8 mouse cellular contexts compared by ENCODE assay signal in the genomic region with DNA sequence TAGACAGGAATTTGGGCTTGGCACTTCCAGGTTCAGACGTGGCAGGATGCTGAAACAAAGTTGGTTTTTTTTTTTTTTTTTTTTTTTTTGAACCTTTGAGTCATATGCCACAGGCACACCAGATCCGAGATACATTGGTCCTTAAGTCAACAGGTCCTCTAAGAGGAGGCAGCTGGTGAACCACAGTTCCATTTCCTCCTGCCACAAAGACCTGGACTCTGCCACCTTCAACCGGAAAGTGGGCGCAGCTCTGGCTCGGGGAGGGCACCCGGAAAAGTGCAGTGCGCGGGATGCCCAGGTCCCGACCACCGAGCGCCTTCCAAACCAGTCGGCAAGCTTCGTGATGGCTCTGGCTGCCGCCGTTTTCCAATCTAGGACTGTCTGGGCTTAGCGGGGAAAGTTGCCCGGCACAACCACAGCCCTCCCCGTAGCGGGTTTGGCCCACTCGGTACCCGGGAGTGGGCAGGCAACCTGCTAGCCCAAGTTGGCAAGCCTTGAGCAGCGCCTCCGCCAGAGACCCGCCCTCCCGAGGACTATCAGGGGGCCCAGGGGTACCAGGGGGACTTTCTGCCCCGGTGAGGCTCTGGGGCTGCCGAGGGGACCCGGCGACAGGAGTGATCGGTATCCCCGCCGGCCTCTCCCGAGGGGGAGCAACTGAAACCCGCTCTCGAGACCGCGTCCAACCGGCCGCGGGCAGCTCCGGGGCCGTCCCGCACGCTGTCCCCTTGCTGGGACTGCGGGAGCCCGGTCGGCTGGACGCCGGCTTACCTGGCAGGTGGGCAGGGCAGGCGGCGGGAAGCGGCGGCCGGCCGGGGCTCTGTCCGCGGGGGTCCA. TPM values are rescaled to one million over a fixed set of nuclear protein-coding genes. Genes with fewer than 3 reads are reported as not detected.
DNase-seq lines count a peak whose midpoint lies in the region; ATAC-seq and TF ChIP-seq lines count a peak whose summit lies in the region.

No protein-coding gene starts in this region.

- no peak for TF ChIP-seq POLR2A in cortical plate, adult 2 months (IDR thresholded peaks at IDR 0.05; ENCODE audit: extremely low read depth, insufficient read depth, low read length)

- peak overlapping the region; percentile 30 for H3K4me3 ChIP-seq in cortical plate, adult 2 months (ENCODE audit: insufficient read depth, low read length)
- H3K4me3 ChIP-seq in heart, embryonic 16.5 days (ENCODE audit: low read length): peak overlapping the region; percentile 75
- H3K4me3 ChIP-seq in midbrain, embryonic 11.5 days (ENCODE audit: low read depth, low read length): peak overlapping the region; percentile 73
- H3K4me3 ChIP-seq in stomach, embryonic 16.5 days (replicated peaks; ENCODE audit: low read length): peak overlapping the region; percentile 76

- no peaks in the 10 kb centered on the region for H3K4me1 ChIP-seq in cortical plate, adult 2 months (ENCODE audit: control insufficient read depth, insufficient read depth, low read length)
- peaks cover 11% of the 10 kb centered on the region for H3K4me1 ChIP-seq in heart, embryonic 16.5 days (ENCODE audit: control insufficient read depth, insufficient read depth, low read length)
- H3K4me1 ChIP-seq in midbrain, embryonic 11.5 days (ENCODE audit: control insufficient read depth, insufficient read depth, low read length): peaks cover 5% of the 10 kb centered on the region; the same call in 1 of the 2 replicates
- 0 out of 2 replicates have a peak, but pooled peaks cover 3% of the 10 kb centered on the region for H3K4me1 ChIP-seq in stomach, embryonic 16.5 days (ENCODE audit: control insufficient read depth, insufficient read depth, low read length)

- ATAC-seq in heart, embryonic 16.5 days (replicated peaks; ENCODE audit: extremely low read depth, insufficient read depth, low FRiP score): peak; percentile 18
- ATAC-seq in midbrain, embryonic 11.5 days (ENCODE audit: low FRiP score): peak; percentile 68
- peak; percentile 77 for ATAC-seq in stomach, embryonic 16.5 days (ENCODE audit: insufficient read depth, low FRiP score)

- no peaks in the 10 kb centered on the region for H3K9me3 ChIP-seq in heart, embryonic 16.5 days (replicated peaks; ENCODE audit: control insufficient read depth, low read length)
- no peaks in the 10 kb centered on the region for H3K9me3 ChIP-seq in midbrain, embryonic 11.5 days (ENCODE audit: control insufficient read depth, low read length)
- H3K9me3 ChIP-seq in stomach, embryonic 16.5 days (replicated peaks; ENCODE audit: control insufficient read depth, low read length): no peaks in the 10 kb centered on the region

- peak; percentile 26 for DNase-seq in gastrocnemius, postnatal 10 days
- DNase-seq in gastrocnemius, adult 18-20 months (ENCODE audit: low spot score): no peak
- peak; percentile 10 for DNase-seq in CD4-positive, CD25-positive, alpha-beta regulatory T cell, adult 2 months (ENCODE audit: low read depth, low spot score)
- peak; percentile 34 to 60 for DNase-seq in kidney, postnatal 4 days
- peak; percentile 96 for DNase-seq in midbrain, embryonic 11.5 days (ENCODE audit: low spot score, missing footprints)

- peak overlapping the region; percentile 100 for H3K4me2 ChIP-seq in heart, embryonic 16.5 days (ENCODE audit: low read depth, low read length)
- peak overlapping the region; percentile 100 for H3K4me2 ChIP-seq in midbrain, embryonic 11.5 days
- peak overlapping the region; percentile 100 for H3K4me2 ChIP-seq in stomach, embryonic 16.5 days (ENCODE audit: low read depth, low read length)

- no peak overlapping the region for H3K27ac ChIP-seq in cortical plate, adult 2 months (ENCODE audit: insufficient read depth, low read length)
- no peak overlapping the region for H3K27ac ChIP-seq in heart, embryonic 16.5 days (ENCODE audit: low read length)
- no peak overlapping the region for H3K27ac ChIP-seq in midbrain, embryonic 11.5 days (ENCODE audit: low read depth, low read length)
- no peak overlapping the region for H3K27ac ChIP-seq in stomach, embryonic 16.5 days (ENCODE audit: low read length)

- H3K27me3 ChIP-seq in heart, embryonic 16.5 days (ENCODE audit: control insufficient read depth, insufficient read depth, low read length): peaks cover 32% of the 10 kb centered on the region
- H3K27me3 ChIP-seq in midbrain, embryonic 11.5 days (ENCODE audit: control insufficient read depth, insufficient read depth, low read length): peaks cover 27% of the 10 kb centered on the region
- H3K27me3 ChIP-seq in stomach, embryonic 16.5 days (ENCODE audit: control insufficient read depth, insufficient read depth, low read length): no peaks in the 10 kb centered on the region

- TF ChIP-seq CTCF in cortical plate, adult 2 months (IDR thresholded peaks at IDR 0.05; ENCODE audit: extremely low read depth, insufficient read depth, low read length): no peak

- peak overlapping the region; percentile 69 for H3K9ac ChIP-seq in heart, embryonic 16.5 days (ENCODE audit: low read length)
- H3K9ac ChIP-seq in midbrain, embryonic 11.5 days (ENCODE audit: low read length): peak overlapping the region; percentile 61
- H3K9ac ChIP-seq in stomach, embryonic 16.5 days (ENCODE audit: low read length): peak overlapping the region; percentile 77

- WGBS in heart, embryonic 16.5 days: under 1% methylated on average over 46 of the region's 57 CpGs
- WGBS in midbrain, embryonic 11.5 days: under 1% methylated on average over 57 of the region's 57 CpGs
- under 1% methylated on average over 51 of the region's 57 CpGs for WGBS in stomach, embryonic 16.5 days

- no peaks in the 10 kb centered on the region for H3K36me3 ChIP-seq in heart, embryonic 16.5 days (ENCODE audit: control insufficient read depth, insufficient read depth)
- no peaks in the 10 kb centered on the region for H3K36me3 ChIP-seq in midbrain, embryonic 11.5 days (ENCODE audit: control insufficient read depth, insufficient read depth, low read length)
- H3K36me3 ChIP-seq in stomach, embryonic 16.5 days (ENCODE audit: control insufficient read depth, insufficient read depth, low read length): no peaks in the 10 kb centered on the region

RNA-seq across cellular contexts. Expression of gene Galnt3, which starts 0.8 kb away (rescaled TPM):
- total RNA-seq in gastrocnemius, postnatal 10 days (2021): 1 to 10 TPM in 1 of 2 experiments, not detected in 1; 2.0 TPM
- total RNA-seq in gastrocnemius, adult 18-20 months (2021): under 1 TPM in 1 of 2 experiments, not detected in 1; 0.36 TPM
- 2.0 and 2.4 TPM in 2 replicates for polyA plus RNA-seq in cortical plate, adult 2 months (2012; rRNA removed)
- 1.3 and 1.8 TPM in 2 replicates for polyA plus RNA-seq in heart, embryonic 16.5 days (2015; fragmentation: Nextera tagmentation; extraction: Ambion mirVana)
- polyA plus RNA-seq in midbrain, embryonic 11.5 days (2014; fragmentation: Nextera tagmentation; extraction: Ambion mirVana): 0.37 and 1.1 TPM in 2 replicates
- polyA plus RNA-seq in stomach, embryonic 16.5 days (2015; fragmentation: Nextera tagmentation; extraction: Ambion mirVana): 10.2 and 12.4 TPM in 2 replicates

Comparison
In these comparisons a context has a peak if more than half of its experiments do, and no peak if none do; other contexts are left out.
1. ATAC-seq: peak in every context shown above with its lines; median percentile 77 in stomach, embryonic 16.5 days; 68 in midbrain, embryonic 11.5 days; 18 in heart, embryonic 16.5 days.